Mouse (Mus musculus) liver (tissue): Measurements from ENCODE around the gene Itm2c.

Experiments used
- DNase-seq: peaks from one replicate; pipeline ENCODE4 v3.0.0-alpha.2; 2020; ENCODE audit warnings: mixed read lengths

Itm2c gene

GRCm38 (mm10) chr1:85935148-85935852 is 41.2 kb downstream of the Itm2c start:
- peak; percentile 44 for DNase-seq

GRCm38 (mm10) chr1:85936265-85936664 is 42.2 kb downstream of the Itm2c start:
- no peak for DNase-seq

- no peak for DNase-seq
Observed at GRCm38 (mm10) chr1:85937323-85937722, 43.2 kb downstream of the Itm2c start.

GRCm38 (mm10) chr1:85942318-85942717 is 48.2 kb downstream of the Itm2c start:
- DNase-seq = no peak

- DNase-seq = no peak
Observed at GRCm38 (mm10) chr1:85949085-85949684, 55.1 kb downstream of the Itm2c start.

GRCm38 (mm10) chr1:85955150-85955549 is 61.1 kb downstream of the Itm2c start:
- DNase-seq = no peak

GRCm38 (mm10) chr1:85957290-85957689 is 63.2 kb downstream of the Itm2c start:
- no peak for DNase-seq

GRCm38 (mm10) chr1:85957942-85958619 is 64.0 kb downstream of the Itm2c start:
- no peak for DNase-seq
